ENCODE assay signal across 21 mouse cellular contexts in genomic region chr8:78537795-78538194, GRCm38 (mm10). TPM values are rescaled to one million over a fixed set of nuclear protein-coding genes. Genes with fewer than 3 reads are reported as not detected.
A peak's percentile ranks its signal among the peaks of the same experiment; 100 is the strongest.
DNase-seq lines count a peak whose midpoint lies in the region; TF ChIP-seq lines count a peak whose summit lies in the region.
"Had no signal": no experiment of that assay in that cellular context is flagged by ENCODE, and none has a peak within 500 bp of the region (broad histone marks: within the 10 kb centered on the region; RNA-seq: fewer than 3 reads in every experiment).

No protein-coding gene starts in this region.

- TF ChIP-seq POLR2A in ES-Bruce4 (IDR thresholded peaks at IDR 0.05; ENCODE audit: insufficient read depth, low read length): no peak

- 0 out of 2 replicates have a peak overlapping the region, but pooled peaks have one; percentile 19 for H3K9ac ChIP-seq in ES-Bruce4 (ENCODE audit: low read depth, poor library complexity, severe bottlenecking)
- no peak overlapping the region for H3K9ac ChIP-seq in ES-E14 (ENCODE audit: insufficient read depth, low read depth, low read length, poor library complexity, severe bottlenecking)
- H3K9ac ChIP-seq: embryonic facial prominence, embryonic 12.5 days; forebrain, embryonic 13.5 days; forebrain, embryonic 15.5 days; forebrain, postnatal 0 days had no signal

- DNase-seq in ES-E14 (ENCODE audit: low read depth, low spot score) (peak; percentile 51), WW6 (ENCODE audit: low read depth, low spot score) (peak; percentile 46)
- no peak for DNase-seq in gastrocnemius, adult 18-20 months (ENCODE audit: low spot score)
- no peak for DNase-seq in gastrocnemius, postnatal 10 days
- no peak for DNase-seq in adrenal gland, adult 8-10 months
- no peak for DNase-seq in frontal cortex, postnatal 14 days (ENCODE audit: low spot score in 2 of 2)
- DNase-seq: adrenal gland, postnatal 10 days; adrenal gland, postnatal 25 days; cerebellum, adult 11 months; cerebellum, adult 18-20 months; cerebellum, adult 8-10 months; cerebellum, adult 9-11 months; cerebellum, postnatal 14 days; cerebellum, postnatal 36 days; embryo, embryonic 11 days; forebrain, postnatal 0 days had no signal

- no peaks in the 10 kb centered on the region for H3K9me3 ChIP-seq in ES-Bruce4 (replicated peaks; ENCODE audit: control insufficient read depth, insufficient read depth, low read length, poor library complexity, severe bottlenecking)
- H3K9me3 ChIP-seq in ES-E14 (ENCODE audit: control insufficient read depth, insufficient read depth, low read depth, low read length): no peaks in the 10 kb centered on the region
- H3K9me3 ChIP-seq: embryonic facial prominence, embryonic 10.5 days; embryonic facial prominence, embryonic 12.5 days; forebrain, embryonic 13.5 days; forebrain, embryonic 15.5 days had no signal

- no peak for TF ChIP-seq CTCF in ES-Bruce4 (IDR thresholded peaks at IDR 0.05; ENCODE audit: low read depth, low read length)

- H3K4me3 ChIP-seq in ES-Bruce4 (ENCODE audit: low read depth, low read length) (no peak overlapping the region), ES-E14 (ENCODE audit: insufficient read depth in 1 of 2, low read depth in 1 of 2, low read length in 2 of 2, poor library complexity in 1 of 2, severe bottlenecking in 1 of 2) (0 out of 4 replicates have a peak overlapping the region, but pooled peaks of 1 of the 2 experiments have one; percentile 1)
- H3K4me3 ChIP-seq: embryonic facial prominence, embryonic 10.5 days; embryonic facial prominence, embryonic 12.5 days; forebrain, embryonic 13.5 days; forebrain, embryonic 15.5 days had no signal

- in situ Hi-C loops in ES-E14 (cut with MboI; ENCODE audit: low sequenced_read_pairs in 2 of 2, unreplicated experiment in 2 of 2): no loop called here

- H3K27ac ChIP-seq in ES-Bruce4 (ENCODE audit: insufficient read depth, low read length) (peak overlapping the region; percentile 95), ES-E14 (ENCODE audit: insufficient read depth, low read depth, low read length, poor library complexity, severe bottlenecking) (peak overlapping the region; percentile 72)
- H3K27ac ChIP-seq: embryonic facial prominence, embryonic 10.5 days; embryonic facial prominence, embryonic 12.5 days; forebrain, embryonic 13.5 days; forebrain, embryonic 15.5 days had no signal

- no peak; the same call in 1 of the 2 replicates for TF ChIP-seq EP300 in ES-Bruce4 (IDR thresholded peaks at IDR 0.05; ENCODE audit: insufficient read depth, low read depth, low read length)

- peaks cover 12% of the 10 kb centered on the region for H3K36me3 ChIP-seq in ES-Bruce4 (ENCODE audit: control insufficient read depth, insufficient read depth, low read length, poor library complexity, severe bottlenecking)
- peaks cover 5% of the 10 kb centered on the region; the same call in 1 of the 2 replicates for H3K36me3 ChIP-seq in ES-E14 (ENCODE audit: control insufficient read depth, insufficient read depth, low read length, poor library complexity, severe bottlenecking)
- H3K36me3 ChIP-seq: forebrain, embryonic 15.5 days had no signal

- H3K4me1 ChIP-seq in ES-Bruce4 (ENCODE audit: control insufficient read depth, insufficient read depth, low read length): peaks cover 3% of the 10 kb centered on the region
- H3K4me1 ChIP-seq in ES-E14 (ENCODE audit: control insufficient read depth in 2 of 2, insufficient read depth in 2 of 2, low read length in 2 of 2, poor library complexity in 1 of 2): peaks cover 17 to 27% of the 10 kb centered on the region in 2 experiments
- H3K4me1 ChIP-seq: embryonic facial prominence, embryonic 10.5 days; embryonic facial prominence, embryonic 12.5 days; forebrain, embryonic 13.5 days; forebrain, embryonic 15.5 days had no signal

- no peaks in the 10 kb centered on the region for H3K27me3 ChIP-seq in ES-Bruce4 (ENCODE audit: control insufficient read depth, insufficient read depth, low read length, poor library complexity, severe bottlenecking)
- H3K27me3 ChIP-seq: embryonic facial prominence, embryonic 12.5 days; forebrain, embryonic 13.5 days; forebrain, embryonic 15.5 days had no signal

TF ChIP-seq in ES-E14, 5 proteins besides CTCF, POLR2A, EP300 and RAD21:
- no peak for TF ChIP-seq CHD2 (IDR thresholded peaks at IDR 0.05; ENCODE audit: low read depth, low read length)
- no peak for TF ChIP-seq HCFC1 (IDR thresholded peaks at IDR 0.05; ENCODE audit: borderline replicate concordance, insufficient read depth, low read length)
- no peak for TF ChIP-seq MAFK (IDR thresholded peaks at IDR 0.05; ENCODE audit: insufficient read depth, low read depth, low read length)
- TF ChIP-seq ZNF384 (IDR thresholded peaks at IDR 0.05; ENCODE audit: low read depth, low read length): no peak
- no peak for TF ChIP-seq ZC3H11A (IDR thresholded peaks at IDR 0.05; ENCODE audit: borderline replicate concordance, low read depth, low read length)

RNA-seq across cellular contexts. Expression of gene Slc10a7, which starts 28.6 kb away (rescaled TPM):
- polyA plus RNA-seq in ES-Bruce4 (2011; ENCODE audit: insufficient read depth, insufficient read length, low read depth, missing spikeins): 19.1 and 19.6 TPM in 2 replicates
- total RNA-seq in ES-E14 (2012; rRNA removed): 30.5 and 39.6 TPM in 2 replicates
- total RNA-seq in gastrocnemius, adult 18-20 months (2021): 1 to 10 TPM; 5.2 to 5.8 TPM
- total RNA-seq in gastrocnemius, postnatal 10 days (2021): 10 to 100 TPM; 10.1 to 11.0 TPM
- 10 to 100 TPM; 14.7 to 22.9 (median 21.8) TPM for total RNA-seq in adrenal gland, adult 8-10 months (2022)

RNA-seq across cellular contexts. Expression of gene Rbmxl1, which starts 29.1 kb away (rescaled TPM):
- 176 and 177 TPM in 2 replicates for polyA plus RNA-seq in ES-Bruce4 (2011; ENCODE audit: insufficient read depth, insufficient read length, low read depth, missing spikeins)
- total RNA-seq in ES-E14 (2012; rRNA removed): 90.3 and 124 TPM in 2 replicates
- 10 to 100 TPM; 11.1 to 12.0 TPM for total RNA-seq in gastrocnemius, adult 18-20 months (2021)
- total RNA-seq in gastrocnemius, postnatal 10 days (2021): 10 to 100 TPM; 21.5 to 27.6 TPM
- 10 to 100 TPM; 42.4 to 49.9 (median 43.9) TPM for total RNA-seq in adrenal gland, adult 8-10 months (2022)

Comparison
In these comparisons a context has a peak if more than half of its experiments do, and no peak if none do; other contexts are left out.
1. DNase-seq: peak in ES-E14 (single experiment) and WW6 (single experiment); none in gastrocnemius, adult 18-20 months (single experiment), gastrocnemius, postnatal 10 days (single experiment), adrenal gland, adult 8-10 months (single experiment) and frontal cortex, postnatal 14 days (0 of 2).